Mouse (Mus musculus) heart, adult 2 months (tissue): ENCODE data around the gene Nrtn.

Source experiments
- CTCF ChIP-seq: fragments of 200-600 bp; IDR thresholded peaks from 2 replicates; pipeline ENCODE4 v1.8.1; 2022; ENCODE audit warnings: antibody characterized with exemption, mild to moderate bottlenecking, moderate library complexity
- POLR2A ChIP-seq: fragments of 200-500 bp; IDR thresholded peaks from 2 replicates; pipeline ENCODE4 v1.6.1; 2011; ENCODE audit warnings: mild to moderate bottlenecking, low read depth, low read length, control low read depth; ENCODE audit not compliant: insufficient read depth

- TF ChIP-seq CTCF: no peak
- TF ChIP-seq POLR2A: peak; percentile 75
Observed at GRCm38 (mm10) chr17:56761991-56762410, 4.7 kb upstream of the Nrtn start.
